Mouse (Mus musculus) MEL (cell line): ENCODE data around the gene Siah2. TPM values are rescaled to one million over a fixed set of nuclear protein-coding genes. Genes with fewer than 3 reads are reported as not detected.

Experiments
- DNase-seq: peaks from one replicate; pipeline ENCODE4 v3.0.0; 2011; ENCODE audit warnings: low read depth, low spot score
- H3K27ac ChIP-seq: 2 replicates; pipeline ENCODE4 v1.5.1; 2012; ENCODE audit warnings: low read depth, mild to moderate bottlenecking, control low read depth, low read length, moderate library complexity; ENCODE audit not compliant: control insufficient read depth
- H3K27me3 ChIP-seq, 2 experiments: fragments of 150-350 bp in 1 of 2; sonication (generic) in 1 of 2; 2 replicates each; pipeline ENCODE4 v1.6.1; 2012; ENCODE audit warnings: low read length in 2 of 2, mild to moderate bottlenecking in 2 of 2, improper control_type of control experiment in 1 of 2, moderate library complexity in 1 of 2; ENCODE audit not compliant: insufficient read depth in 2 of 2, control insufficient read depth in 1 of 2
- H3K36me3 ChIP-seq, 2 experiments: 2 replicates each; pipeline ENCODE4 v1.6.1; 2012 to 2014; ENCODE audit warnings: low read length in 2 of 2, improper control_type of control experiment in 1 of 2, inconsistent platforms in 1 of 2, mild to moderate bottlenecking in 1 of 2; ENCODE audit not compliant: insufficient read depth in 2 of 2, control insufficient read depth in 1 of 2
- H3K4me1 ChIP-seq, 2 experiments: fragments of 150-350 bp in 1 of 2; sonication (generic) in 1 of 2; 2 replicates each; pipeline ENCODE4 v1.6.1; 2012; ENCODE audit warnings: low read length in 2 of 2, improper control_type of control experiment in 1 of 2, mild to moderate bottlenecking in 1 of 2; ENCODE audit not compliant: insufficient read depth in 2 of 2, control insufficient read depth in 1 of 2
- H3K4me3 ChIP-seq, 2 experiments: fragments of 150-350 bp in 1 of 2; sonication (generic) in 1 of 2; 2 replicates each; pipeline ENCODE4 v1.5.1; 2012; ENCODE audit warnings: low read depth in 2 of 2, low read length in 2 of 2, mild to moderate bottlenecking in 2 of 2, moderate library complexity in 2 of 2, control low read depth in 1 of 2, improper control_type of control experiment in 1 of 2; ENCODE audit not compliant: control insufficient read depth in 1 of 2, insufficient read depth in 1 of 2
- H3K79me2 ChIP-seq: 2 replicates; pipeline ENCODE4 v1.6.1; 2012; ENCODE audit warnings: mild to moderate bottlenecking, low read length, moderate library complexity; ENCODE audit not compliant: control insufficient read depth, poor library complexity, insufficient read depth
- H3K9ac ChIP-seq: 2 replicates; pipeline ENCODE4 v1.6.1; 2012; ENCODE audit warnings: low read depth, mild to moderate bottlenecking, control low read depth, low read length, moderate library complexity; ENCODE audit not compliant: control insufficient read depth, poor library complexity, severe bottlenecking
- H3K9me3 ChIP-seq: fragments of 150-350 bp; sonication (generic); replicated peaks from 2 replicates; pipeline ENCODE4 v1.6.1; 2012; ENCODE audit warnings: mild to moderate bottlenecking, low read length, improper control_type of control experiment, moderate library complexity; ENCODE audit not compliant: insufficient read depth
- BHLHE40 ChIP-seq: IDR thresholded peaks from 2 replicates; pipeline ENCODE4 v1.6.1; 2012; ENCODE audit warnings: low read depth, mild to moderate bottlenecking, inconsistent platforms, low read length, improper control_type of control experiment, borderline replicate concordance
- CHD1 ChIP-seq: IDR thresholded peaks from 2 replicates; pipeline ENCODE4 v1.6.1; 2012; ENCODE audit warnings: low read depth, mild to moderate bottlenecking, inconsistent platforms, low read length, improper control_type of control experiment
- CHD2 ChIP-seq: IDR thresholded peaks from 2 replicates; pipeline ENCODE4 v1.6.1; 2011; ENCODE audit warnings: low read length, improper control_type of control experiment
- CTCF ChIP-seq, 3 experiments: IDR thresholded peaks in 2 of 3; conservative IDR thresholded peaks in 1 of 3; 2 replicates each; pipeline ENCODE4 v1.5.1; 2011 to 2012; ENCODE audit warnings: low read length in 3 of 3, low read depth in 2 of 3, mild to moderate bottlenecking in 2 of 3, improper control_type of control experiment in 1 of 3, inconsistent platforms in 1 of 3, mixed read lengths in 1 of 3, moderate library complexity in 1 of 3; ENCODE audit not compliant: control insufficient read depth in 1 of 3, insufficient read depth in 1 of 3, poor library complexity in 1 of 3, severe bottlenecking in 1 of 3
- E2F4 ChIP-seq: IDR thresholded peaks from 2 replicates; pipeline ENCODE4 v1.6.1; 2011; ENCODE audit warnings: low read depth, low read length, improper control_type of control experiment, borderline replicate concordance
- EP300 ChIP-seq, 2 experiments: IDR thresholded peaks; 2 replicates each; pipeline ENCODE4 v1.6.1; 2011; ENCODE audit warnings: improper control_type of control experiment in 2 of 2, low read length in 2 of 2, low read depth in 1 of 2, mild to moderate bottlenecking in 1 of 2
- ETS1 ChIP-seq: IDR thresholded peaks from 2 replicates; pipeline ENCODE4 v1.6.1; 2012; ENCODE audit warnings: low read depth, mild to moderate bottlenecking, inconsistent platforms, low read length, improper control_type of control experiment, moderate library complexity
- GATA1 ChIP-seq: IDR thresholded peaks from 2 replicates; pipeline ENCODE4 v1.6.1; 2011; ENCODE audit warnings: low read depth, low read length, improper control_type of control experiment
- JUND ChIP-seq: IDR thresholded peaks from 2 replicates; pipeline ENCODE4 v1.6.1; 2011; ENCODE audit warnings: low read depth, mild to moderate bottlenecking, improper control_type of control experiment, low read length
- KAT2A ChIP-seq: conservative IDR thresholded peaks from 2 replicates; pipeline ENCODE4 v1.6.1; 2012; ENCODE audit warnings: low read depth, low read length, improper control_type of control experiment, inconsistent platforms
- MAFK ChIP-seq: IDR thresholded peaks from 2 replicates; pipeline ENCODE4 v1.6.1; 2011; ENCODE audit warnings: low read depth, mild to moderate bottlenecking, low read length, improper control_type of control experiment, borderline replicate concordance
- MAZ ChIP-seq: IDR thresholded peaks from 2 replicates; pipeline ENCODE4 v1.6.1; 2012; ENCODE audit warnings: low read depth, mild to moderate bottlenecking, inconsistent platforms, low read length, improper control_type of control experiment
- MEF2A ChIP-seq: IDR thresholded peaks from 2 replicates; pipeline ENCODE4 v1.6.1; 2014; ENCODE audit warnings: low read depth, mild to moderate bottlenecking, inconsistent platforms, low read length, improper control_type of control experiment; ENCODE audit not compliant: poor library complexity, insufficient replicate concordance, severe bottlenecking; ENCODE audit errors: extremely low read depth
- NRF1 ChIP-seq: IDR thresholded peaks from 2 replicates; pipeline ENCODE4 v1.6.1; 2014; ENCODE audit warnings: low read depth, mild to moderate bottlenecking, inconsistent platforms, low read length, improper control_type of control experiment, moderate library complexity; ENCODE audit not compliant: poor library complexity, insufficient read depth, severe bottlenecking
- POLR2AphosphoS2 ChIP-seq: IDR thresholded peaks from 2 replicates; pipeline ENCODE4 v1.6.1; 2011; ENCODE audit warnings: low read length, improper control_type of control experiment
- POLR2AphosphoS5 ChIP-seq: IDR thresholded peaks from 2 replicates; pipeline ENCODE4 v1.6.1; 2012; ENCODE audit warnings: low read depth, borderline replicate concordance, mild to moderate bottlenecking, inconsistent platforms, low read length, moderate library complexity, mixed read lengths
- RAD21 ChIP-seq: IDR thresholded peaks from 2 replicates; pipeline ENCODE4 v1.6.1; 2011; ENCODE audit warnings: mild to moderate bottlenecking, low read depth, low read length, improper control_type of control experiment
- TAL1 ChIP-seq: IDR thresholded peaks from 2 replicates; pipeline ENCODE4 v1.6.1; 2012; ENCODE audit warnings: mild to moderate bottlenecking, inconsistent platforms, low read length, moderate library complexity, mixed read lengths
- USF1 ChIP-seq: IDR thresholded peaks from 2 replicates; pipeline ENCODE4 v1.6.1; 2014; ENCODE audit warnings: low read depth, mild to moderate bottlenecking, inconsistent platforms, low read length, improper control_type of control experiment, moderate library complexity
- ZKSCAN1 ChIP-seq: IDR thresholded peaks from 2 replicates; pipeline ENCODE4 v1.6.1; 2012; ENCODE audit warnings: low read depth, mild to moderate bottlenecking, inconsistent platforms, low read length, improper control_type of control experiment, moderate library complexity
- polyA plus RNA-seq, 2 experiments: library from polyadenylated mRNA; stranded (reverse) in 1 of 2; unstranded in 1 of 2; fragments of >175 nt in 1 of 2; fragments of >200 nt in 1 of 2; gene quantifications; 2 replicates each; pipeline versions ENCODE4 v1.2.1 to v1.2.4; 2012; ENCODE audit warnings: low replicate concordance in 2 of 2, low read depth in 1 of 2; ENCODE audit not compliant: insufficient read length in 2 of 2, insufficient read depth in 1 of 2, missing spikeins in 1 of 2
- total RNA-seq: library from RNA; depleted of rRNA; stranded (reverse); fragments of 300-350 nt; gene quantifications from 2 replicates; pipeline ENCODE4 v1.2.3, GENCODE M21; 2012

Siah2 gene
- total and polyA plus RNA-seq, 3 experiments = 17.6 to 58.1 (median 22.5) TPM

DNA sequence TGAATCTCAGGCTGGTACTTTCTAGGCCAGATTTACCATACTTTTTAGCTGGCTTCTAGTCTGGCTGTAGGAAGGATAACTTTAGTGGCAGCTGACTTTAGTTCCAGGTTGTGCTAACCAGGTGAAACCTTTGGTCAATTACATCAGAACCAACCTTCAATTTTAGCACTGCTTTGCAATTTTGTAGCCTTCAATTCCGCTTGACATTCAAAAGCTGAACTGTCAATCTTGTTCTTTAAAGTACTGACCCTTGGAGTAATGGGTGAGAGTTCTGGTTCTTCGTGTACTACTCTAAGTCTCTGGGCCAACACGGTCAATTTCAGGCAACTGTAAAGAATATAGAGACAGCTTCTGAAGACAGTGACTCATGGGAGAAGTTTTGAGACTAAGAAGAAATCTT lies 6.8 kb downstream of the Siah2 start:
- peaks cover 9 to 29% of the 10 kb centered on the region in 2 experiments for H3K36me3 ChIP-seq

DNA sequence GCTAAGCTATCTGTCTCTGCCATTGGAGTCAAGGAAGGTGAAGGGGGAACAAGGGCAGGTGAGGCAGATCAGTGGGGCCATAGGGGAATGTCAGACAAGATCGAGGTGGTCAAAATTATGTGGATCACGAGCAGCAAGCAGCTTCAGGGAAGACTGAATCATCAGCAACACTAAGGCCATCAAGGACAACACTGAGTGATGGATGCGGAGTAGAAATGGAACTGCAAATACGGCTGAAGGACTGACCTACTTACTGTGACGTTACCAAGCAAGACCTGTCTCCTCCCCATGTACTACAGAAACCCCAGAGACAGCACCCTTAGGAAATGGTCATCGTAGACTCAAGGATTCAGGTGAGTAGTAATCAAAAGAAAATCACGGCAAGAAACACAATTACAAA lies 8.9 kb downstream of the Siah2 start:
- Histone ChIP-seq H3K9me3 (no peaks in the 10 kb centered on the region), H3K9ac (no peak overlapping the region), H3K4me1 (peaks cover 0 to 10% of the 10 kb centered on the region in 2 experiments; a peak in 2 of 4 replicates), H3K4me3 (no peak overlapping the region)
- TF ChIP-seq POLR2AphosphoS5 (no peak), USF1 (no peak), ZKSCAN1 (no peak), E2F4 (no peak), NRF1 (no peak), CHD2 (no peak), JUND (no peak), RAD21 (no peak)
- TF ChIP-seq, all 39 proteins: peak for 0
- Histone ChIP-seq H3K27me3 (no peaks in the 10 kb centered on the region), H3K36me3 (peaks cover 10 to 13% of the 10 kb centered on the region in 2 experiments), H3K79me2 (peaks cover 41% of the 10 kb centered on the region), H3K27ac (no peak overlapping the region)
- DNase-seq = no peak

More for the DNA sequence above, 6.8 kb downstream of the Siah2 start:
- Histone ChIP-seq H3K79me2 (peaks cover 49% of the 10 kb centered on the region), H3K9me3 (no peaks in the 10 kb centered on the region), H3K27ac (no peak overlapping the region), H3K4me3 (no peak overlapping the region), H3K4me1 (peaks cover 11 to 22% of the 10 kb centered on the region in 2 experiments), H3K9ac (no peak overlapping the region), H3K27me3 (no peaks in the 10 kb centered on the region)
- TF ChIP-seq MAZ = no peak
- TF ChIP-seq GATA1 = no peak
- no peak for TF ChIP-seq KAT2A
- TF ChIP-seq RAD21 = no peak
- TF ChIP-seq TAL1 = no peak
- no peak for TF ChIP-seq CHD2
- no peak for TF ChIP-seq MEF2A
- TF ChIP-seq BHLHE40 = no peak
- TF ChIP-seq NRF1 = no peak
- TF ChIP-seq CTCF (IDR thresholded peaks at IDR 0.05 in 2 of 3, conservative IDR thresholded peaks at IDR 0.05 in 1 of 3; ENCODE audit: control insufficient read depth in 1 of 3, insufficient read depth in 1 of 3, low read depth in 2 of 3, low read length in 3 of 3, poor library complexity in 1 of 3, severe bottlenecking in 1 of 3) = no peak
- no peak for TF ChIP-seq EP300 (IDR thresholded peaks at IDR 0.05; ENCODE audit: low read depth in 1 of 2, low read length in 2 of 2)
- TF ChIP-seq MAFK = no peak
- no peak for TF ChIP-seq CHD1
- TF ChIP-seq ETS1 = no peak
- TF ChIP-seq POLR2AphosphoS2 = no peak
- no peak for DNase-seq
